Comparison of ENCODE assay signal across 14 mouse cellular contexts in genomic region chr5:143668884-143669283, GRCm38 (mm10). TPM values are rescaled to one million over a fixed set of nuclear protein-coding genes. Genes with fewer than 3 reads are reported as not detected.
DNase-seq lines count a peak whose midpoint lies in the region; TF ChIP-seq lines count a peak whose summit lies in the region.
"Had no signal": no experiment of that assay in that cellular context is flagged by ENCODE, and none has a peak within 500 bp of the region (broad histone marks: within the 10 kb centered on the region; RNA-seq: fewer than 3 reads in every experiment).

No protein-coding gene starts in this region.

- DNase-seq in adrenal gland, postnatal 14 days, result peak; percentile 44
- no peak for DNase-seq in adrenal gland, adult 18-20 months (ENCODE audit: low spot score in 2 of 2)
- peak; percentile 70 for DNase-seq in kidney, adult 9 months
- DNase-seq in kidney, adult 18-20 months, result no peak
- DNase-seq in adipocyte (ENCODE audit: low spot score), result peak; percentile 46
- peak; percentile 65 for DNase-seq in kidney, postnatal 14 days
- DNase-seq in left cerebral cortex, adult 2 months (ENCODE audit: extremely low spot score in 1 of 2, low spot score in 2 of 2), result no peak
- no peak for DNase-seq in natural killer cell, adult 2 months (ENCODE audit: low spot score in 2 of 2)
- DNase-seq: B cell, adult 2 months; cerebellum, adult 2 months; lung, postnatal 4 days; thymus, adult 2 months had no signal

- intact Hi-C loops in left cerebral cortex, adult 2 months (cut with DNase I), result no loop called here

- TF ChIP-seq CTCF in left cerebral cortex, adult 2 months (IDR thresholded peaks at IDR 0.05), result no peak

- no peak overlapping the region for H3K4me3 ChIP-seq in left cerebral cortex, adult 2 months
- H3K4me3 ChIP-seq: embryonic facial prominence, embryonic 12.5 days; neural tube, embryonic 12.5 days had no signal

- H3K27ac ChIP-seq in left cerebral cortex, adult 2 months, result no peak overlapping the region
- H3K27ac ChIP-seq: neural tube, embryonic 12.5 days had no signal

RNA-seq across cellular contexts. Expression of gene Cyth3, which starts 46.6 kb away (rescaled TPM):
- 139 and 144 TPM in 2 replicates for total RNA-seq in adrenal gland, postnatal 14 days (2021)
- 100 to 1,000 TPM in 1 of 2 experiments, 10 to 100 TPM in 1; 81.9 to 153 TPM for total RNA-seq in adrenal gland, adult 18-20 months (2021)
- total RNA-seq in left cerebral cortex, adult 2 months (2021), result 10 to 100 TPM; 36.7 to 36.9 TPM

Comparison
In these comparisons a context has a peak if more than half of its experiments do, and no peak if none do; other contexts are left out.
1. DNase-seq: peak in adrenal gland, postnatal 14 days (single experiment), kidney, adult 9 months (single experiment), adipocyte (single experiment) and kidney, postnatal 14 days (single experiment); none in adrenal gland, adult 18-20 months (0 of 2), kidney, adult 18-20 months (single experiment), left cerebral cortex, adult 2 months (0 of 2) and natural killer cell, adult 2 months (0 of 2).